Mouse (Mus musculus) CH12F3 (cell line): Measurements from ENCODE around the gene 2310011J03Rik.

Source experiments
- in situ Hi-C: fragments of 300-500 bp; cut with MboI; formaldehyde crosslinking; loops from 2 replicates; pipeline ENCODE4 v1.14.3; 2020; ENCODE audit warnings: low sequenced_read_pairs

2310011J03Rik gene

GRCm38 (mm10) chr10:80294788-80295303 lies 25.5 kb downstream of the 2310011J03Rik start:
- in situ Hi-C loops: no loop called here

GRCm38 (mm10) chr10:80294311-80294710 lies 26.0 kb downstream of the 2310011J03Rik start:
- in situ Hi-C loops: no loop called here

DNA sequence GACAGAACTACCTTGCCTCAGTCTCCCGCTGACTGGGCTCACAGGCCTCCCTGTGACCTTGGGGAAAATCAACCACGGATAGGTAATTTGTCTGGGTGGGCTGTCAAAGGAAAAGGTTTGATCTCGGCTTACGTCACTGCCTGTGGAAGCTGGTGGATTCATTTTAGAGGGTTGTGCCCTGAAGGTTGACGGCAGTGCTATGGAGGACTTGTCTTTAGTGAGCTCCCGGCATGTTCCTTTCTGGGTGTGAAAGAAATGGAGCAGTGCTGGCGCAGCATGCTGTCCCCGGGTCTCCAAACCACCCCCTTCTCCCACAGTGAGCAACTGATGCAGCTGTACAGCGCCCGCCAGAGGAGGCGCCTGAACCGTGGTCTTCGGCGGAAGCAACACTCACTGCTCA lies 27.0 kb downstream of the 2310011J03Rik start:
- in situ Hi-C loops: no loop called here

DNA sequence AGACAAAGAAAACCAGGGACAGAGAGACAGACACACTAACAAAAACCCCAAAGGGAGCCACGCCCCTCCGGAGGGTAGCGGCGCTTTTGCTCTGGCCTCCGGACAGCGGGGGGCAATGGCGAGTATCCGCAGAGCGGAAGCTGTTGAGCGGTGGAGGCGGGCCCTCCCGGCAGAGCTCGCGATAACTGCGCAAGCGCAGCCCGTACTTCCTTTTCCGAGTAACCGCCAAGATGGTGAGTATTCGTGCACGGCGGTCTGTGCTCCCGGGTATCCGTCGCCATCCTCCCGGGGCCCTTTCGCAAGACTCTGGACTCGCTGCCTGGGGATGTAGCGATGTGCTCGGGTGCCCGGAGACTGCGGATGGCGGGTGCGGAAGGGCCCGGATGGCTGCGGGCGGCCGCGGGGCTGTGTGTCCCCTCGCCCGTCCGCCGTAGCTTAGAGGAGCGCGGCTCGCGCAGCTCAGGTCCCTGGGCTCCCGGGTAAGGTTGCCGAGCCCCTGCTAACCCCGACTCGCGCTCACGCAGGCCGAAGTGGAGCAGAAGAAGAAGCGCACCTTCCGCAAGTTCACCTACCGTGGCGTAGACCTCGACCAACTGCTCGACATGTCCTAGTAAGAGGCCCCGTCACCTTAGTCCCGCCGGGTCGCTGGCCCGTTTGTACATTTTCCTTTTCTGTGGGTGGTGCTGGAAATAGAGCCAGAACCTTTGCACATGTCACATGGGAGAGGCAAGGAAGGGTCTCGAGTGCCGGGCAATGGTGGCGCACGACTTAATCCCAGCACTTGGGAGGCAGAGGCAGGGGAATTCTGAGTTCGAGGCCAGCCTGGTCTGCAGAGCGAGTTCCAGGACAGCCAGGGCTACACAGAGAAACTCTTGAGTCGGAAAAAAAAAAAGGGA lies 27.8 kb downstream of the 2310011J03Rik start, which contains the start of gene Rps15:
TSS of gene Rps15 (plus strand) at position 203 of the 896 bp plus-strand sequence.
- in situ Hi-C loops: no loop called here

DNA sequence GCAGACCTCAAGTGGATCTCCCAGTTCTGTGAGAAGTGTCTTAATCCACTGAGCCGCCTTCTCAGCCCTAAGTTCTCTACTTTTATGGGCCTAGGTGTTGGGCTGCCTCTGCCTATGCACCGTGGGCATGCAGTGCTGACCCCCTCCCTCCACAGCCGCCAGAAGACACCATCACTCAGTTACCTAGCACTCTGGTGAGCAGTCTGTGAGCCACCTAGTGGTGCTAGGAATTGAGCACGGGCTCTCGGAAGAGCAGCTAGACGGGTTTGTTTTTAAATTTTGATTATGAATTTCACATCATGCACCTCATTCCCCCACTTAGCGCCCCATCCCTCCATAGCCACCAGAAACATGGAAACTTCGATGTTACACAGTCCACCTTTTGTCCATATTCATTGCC lies 31.7 kb downstream of the 2310011J03Rik start:
- in situ Hi-C loops: no loop called here

DNA sequence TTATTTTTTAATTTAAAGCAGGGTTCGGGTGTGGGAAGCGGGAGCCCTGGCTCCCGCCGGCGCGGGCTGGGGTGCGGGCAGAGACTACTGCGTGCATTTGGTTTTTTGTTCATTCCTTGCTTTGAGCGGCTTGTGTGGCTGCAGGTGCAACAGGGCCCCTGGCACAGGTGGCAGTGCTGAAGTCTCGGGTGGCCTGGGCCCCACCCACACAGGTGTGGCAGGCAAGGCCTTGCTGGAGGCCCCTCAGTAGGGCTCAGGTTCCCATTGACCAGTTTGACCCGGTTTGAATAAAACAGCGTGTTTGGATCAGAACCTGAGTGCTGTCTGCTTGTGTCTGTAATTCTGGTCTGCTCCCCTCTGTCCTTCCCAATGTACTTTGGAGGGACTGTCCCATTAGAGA lies 32.2 kb downstream of the 2310011J03Rik start:
- in situ Hi-C loops: no loop called here

DNA sequence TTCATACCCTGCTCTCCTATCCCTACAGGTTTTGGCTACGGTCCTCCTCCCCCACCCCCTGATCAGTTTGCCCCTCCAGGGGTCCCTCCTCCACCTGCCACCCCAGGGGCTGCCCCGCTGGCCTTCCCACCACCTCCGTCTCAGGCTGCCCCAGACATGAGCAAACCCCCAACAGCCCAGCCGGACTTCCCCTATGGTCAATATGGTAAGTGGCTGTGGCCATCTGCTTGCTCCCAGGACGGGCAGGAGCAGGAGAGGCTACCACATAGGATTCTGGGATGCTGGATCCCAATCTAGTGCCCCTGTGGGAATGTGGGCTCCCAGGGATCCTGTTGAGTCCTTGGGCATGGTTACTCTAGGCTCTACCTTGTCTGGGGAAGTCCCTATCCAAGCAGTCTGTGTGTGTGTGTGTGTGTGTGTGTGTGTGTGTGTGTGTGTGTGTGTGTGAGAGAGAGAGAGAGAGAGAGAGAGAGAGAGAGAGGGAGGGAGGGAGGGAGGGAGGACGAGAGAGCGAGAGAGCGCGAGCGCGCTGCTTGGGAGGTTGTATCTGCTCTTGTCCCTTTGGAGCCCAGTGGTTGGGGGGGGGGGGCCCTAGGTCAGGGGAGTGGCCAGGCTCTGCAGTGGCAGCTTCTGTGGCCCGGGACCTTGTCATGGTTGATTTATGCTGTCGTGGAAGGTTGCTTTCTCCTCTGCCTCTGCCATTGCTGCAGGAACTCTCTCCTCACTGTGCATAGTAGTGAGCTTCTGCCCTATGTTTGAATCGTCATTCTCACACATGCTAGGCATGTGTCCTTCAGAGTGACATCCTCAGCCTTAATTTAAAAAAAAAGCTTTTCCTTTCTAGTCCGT lies 34.9 kb downstream of the 2310011J03Rik start:
- in situ Hi-C loops: no loop called here

- in situ Hi-C loops: no loop called here
These were observed 37.6 kb downstream of the 2310011J03Rik start for GRCm38 (mm10) chr10:80282481-80283441.

GRCm38 (mm10) chr10:80281921-80282371 lies 38.4 kb downstream of the 2310011J03Rik start:
- in situ Hi-C loops: no loop called here

DNA sequence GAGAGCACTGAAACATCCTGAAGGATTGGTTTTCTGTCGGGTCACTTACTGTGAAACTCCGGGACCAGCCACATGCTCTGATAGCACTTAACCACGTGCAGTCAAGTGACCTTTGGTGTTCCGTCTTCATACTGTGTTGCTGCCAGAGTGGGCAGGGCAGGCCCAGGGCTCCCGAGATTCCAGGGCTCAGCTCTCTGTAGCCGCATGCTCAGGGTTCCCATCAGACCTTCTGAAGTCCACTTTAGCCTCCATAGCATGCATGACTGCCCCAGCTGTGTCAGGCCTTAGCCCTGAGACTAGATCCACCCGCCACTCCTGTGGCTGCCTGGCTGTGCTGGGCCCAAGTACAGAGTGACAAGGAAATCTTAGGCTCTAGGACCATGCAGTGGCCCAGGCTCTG lies 39.0 kb downstream of the 2310011J03Rik start:
- in situ Hi-C loops: no loop called here

DNA sequence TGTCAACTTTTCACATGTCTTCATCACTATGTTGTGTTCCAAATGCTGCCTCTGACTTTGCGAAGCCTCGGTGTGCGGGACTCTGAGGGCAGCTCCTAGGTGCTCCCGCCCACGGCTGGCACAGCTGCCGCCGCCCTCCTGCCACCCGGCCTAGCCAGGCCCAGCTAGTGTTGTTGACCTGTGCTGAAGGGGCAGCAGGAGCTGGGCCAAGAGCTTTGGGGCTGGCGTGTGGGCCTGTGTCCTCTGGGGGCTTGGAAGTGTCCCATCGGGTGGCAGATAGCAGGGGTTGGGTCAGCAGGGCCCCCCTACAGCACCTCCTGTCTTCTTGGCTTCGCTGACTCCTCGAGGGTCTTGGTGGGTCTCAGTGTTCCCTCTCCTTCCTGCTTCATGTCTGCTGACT lies 41.1 kb downstream of the 2310011J03Rik start:
- in situ Hi-C loops: no loop called here

DNA sequence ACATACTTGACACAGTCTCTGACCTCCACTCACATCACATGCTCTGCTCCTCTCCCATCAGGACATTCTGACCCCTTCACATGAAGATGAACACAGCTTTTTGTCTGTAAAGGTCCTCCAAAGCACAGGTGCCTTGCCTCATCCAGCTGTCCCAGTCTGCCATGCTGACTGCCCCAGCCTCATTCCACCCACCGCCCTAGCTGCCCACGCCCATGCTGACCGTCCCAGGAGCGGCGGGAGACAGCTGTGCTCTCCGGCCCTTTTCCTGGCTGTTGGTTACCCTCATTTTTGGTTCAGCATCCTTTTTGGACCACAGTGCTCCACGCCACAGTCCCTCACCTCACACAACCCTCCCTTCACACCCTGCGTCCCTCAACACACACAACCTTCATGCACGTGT lies 41.9 kb downstream of the 2310011J03Rik start:
- in situ Hi-C loops: no loop called here

DNA sequence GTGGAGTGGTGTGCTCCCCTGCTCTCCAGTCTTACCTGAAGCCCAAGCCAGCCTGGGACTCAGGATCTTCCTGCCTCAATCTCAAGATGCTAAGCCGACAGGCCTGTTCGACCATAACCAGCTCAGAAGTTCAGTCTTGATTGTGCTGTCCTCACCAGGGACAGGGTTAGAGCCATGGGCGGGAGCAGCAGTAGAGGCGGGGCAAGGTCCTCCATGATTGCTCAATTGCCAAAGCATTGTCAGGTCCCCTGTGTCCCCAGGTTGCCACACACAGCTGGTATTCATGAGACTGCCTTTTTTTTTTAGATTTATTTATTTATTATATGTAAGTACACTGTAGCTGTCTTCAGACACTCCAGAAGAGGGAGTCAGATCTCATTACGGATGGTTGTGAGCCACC lies 44.1 kb downstream of the 2310011J03Rik start:
- in situ Hi-C loops: no loop called here

- in situ Hi-C loops: no loop called here
These were observed 46.5 kb downstream of the 2310011J03Rik start for GRCm38 (mm10) chr10:80273847-80274246.

DNA sequence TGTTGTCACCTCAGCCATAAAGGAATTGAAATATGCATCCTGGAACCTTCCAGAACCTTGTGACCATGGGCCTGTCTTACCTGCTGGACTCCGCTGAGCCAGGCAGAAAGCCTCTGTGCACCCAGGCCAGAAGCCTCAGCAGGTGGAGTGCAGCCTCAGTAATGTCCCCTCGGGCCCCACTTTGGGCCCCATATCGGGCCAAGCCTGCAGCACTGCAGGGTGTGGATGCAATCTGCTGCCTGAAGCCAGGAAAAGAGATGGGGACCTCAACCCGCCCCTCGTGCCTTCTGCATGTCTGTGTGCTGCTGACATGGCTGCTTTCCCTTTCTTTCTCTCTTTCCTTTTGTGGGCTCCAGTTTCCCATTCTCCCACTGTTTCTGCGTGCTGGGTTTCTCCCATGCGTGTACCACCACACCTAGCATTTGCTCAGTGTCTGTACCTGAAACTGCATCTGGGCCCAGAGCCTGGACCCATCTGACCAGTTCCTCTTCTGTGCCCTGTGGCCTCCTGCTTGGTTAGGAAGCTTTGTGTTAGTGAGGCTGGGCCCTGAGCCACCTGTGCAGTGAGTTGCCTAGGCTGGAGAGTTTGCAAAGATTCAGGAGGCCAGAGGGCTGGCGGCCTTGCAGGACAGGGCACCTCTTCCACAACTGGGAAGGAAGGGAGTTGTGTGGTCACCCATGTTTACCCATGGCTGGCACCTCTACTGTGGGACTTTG lies 48.3 kb downstream of the 2310011J03Rik start:
- in situ Hi-C loops: no loop called here

- in situ Hi-C loops: no loop called here
These were observed 49.0 kb downstream of the 2310011J03Rik start for GRCm38 (mm10) chr10:80271186-80271843.

DNA sequence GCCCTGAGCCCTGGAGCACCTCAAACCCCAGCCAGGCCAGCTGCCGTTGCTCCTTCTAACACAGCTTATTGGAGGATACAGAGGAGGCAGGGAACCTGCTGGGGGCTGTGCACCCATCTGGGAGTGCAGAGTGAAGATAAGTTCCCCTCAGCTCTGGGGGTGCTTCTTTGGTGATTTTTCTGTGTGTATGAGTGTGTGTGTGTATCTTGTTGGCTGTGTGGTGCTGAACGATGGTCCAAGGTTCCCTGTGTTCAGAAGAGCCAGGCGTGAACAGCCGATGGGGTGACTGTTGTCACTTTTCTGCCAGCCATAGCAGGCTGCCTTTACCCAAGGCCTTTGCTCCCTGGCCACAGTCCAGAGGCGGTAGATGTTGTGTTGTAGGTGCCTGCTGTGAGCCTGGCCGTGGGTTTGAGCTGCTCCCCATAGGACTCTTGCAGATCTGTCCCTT lies 49.6 kb downstream of the 2310011J03Rik start:
- in situ Hi-C loops: no loop called here

DNA sequence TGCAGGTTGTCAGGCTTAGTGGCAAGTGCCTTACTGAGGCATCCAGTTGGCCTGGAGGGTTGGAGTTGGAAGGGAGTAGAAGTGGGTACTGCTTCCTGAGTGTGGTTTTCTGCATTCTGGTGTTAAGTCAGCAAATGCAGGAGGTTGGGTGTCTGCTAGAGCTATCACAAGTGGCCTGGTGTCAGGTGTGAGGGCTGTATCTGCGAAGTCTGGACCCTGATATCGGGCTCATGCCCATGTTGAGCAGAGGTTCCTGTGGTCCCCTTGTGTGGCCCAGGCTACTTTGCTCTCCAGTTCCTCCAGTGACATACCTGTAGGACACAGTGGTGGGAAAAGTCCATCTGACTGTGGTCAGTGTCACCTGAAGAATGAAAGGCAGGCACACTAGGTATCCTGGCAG lies 50.2 kb downstream of the 2310011J03Rik start:
- in situ Hi-C loops: no loop called here
